Mouse (Mus musculus) small intestine, adult 2 months (tissue): Measurements from ENCODE around the gene Arnt2.

Source experiments
- CTCF ChIP-seq: fragments of 200-500 bp; IDR thresholded peaks from 2 replicates; pipeline ENCODE4 v1.5.1; 2012; ENCODE audit warnings: low read depth, mild to moderate bottlenecking, control low read depth, inconsistent platforms, low read length, moderate library complexity, mixed read lengths; ENCODE audit not compliant: insufficient replicate concordance, insufficient read length; ENCODE audit errors: extremely low read depth
- POLR2A ChIP-seq: fragments of 200-500 bp; IDR thresholded peaks from 2 replicates; pipeline ENCODE4 v1.6.1; 2012; ENCODE audit warnings: low read depth, mild to moderate bottlenecking, control low read depth, inconsistent platforms, low read length, moderate library complexity

DNA sequence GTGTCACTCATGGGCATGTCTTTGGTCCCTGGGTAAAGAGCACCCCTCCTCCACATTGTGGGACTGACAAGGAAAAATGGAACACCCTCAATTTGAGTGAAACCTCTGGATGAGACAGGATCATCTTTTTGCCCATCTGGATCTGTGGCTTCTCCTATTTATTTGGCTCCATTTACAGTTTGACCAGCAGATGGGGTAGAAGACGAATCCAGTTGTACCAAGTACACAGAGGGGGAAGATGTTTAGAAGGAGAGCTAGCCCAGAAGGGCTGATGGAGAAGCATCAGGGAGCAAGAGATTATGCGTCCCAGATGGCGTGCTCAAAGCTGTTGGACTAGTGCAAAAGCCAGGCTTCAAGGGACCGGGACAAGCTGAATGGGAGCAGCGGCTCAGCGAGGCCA lies 136.0 kb downstream of the Arnt2 start:
- TF ChIP-seq POLR2A = no peak
- TF ChIP-seq CTCF = no peak
